Mouse (Mus musculus) B cell, adult 2 months (primary cell): ENCODE results near the gene Pot1b.
A peak's percentile ranks its signal among the peaks of the same experiment; 100 is the strongest.

Source experiments
- DNase-seq, 2 experiments: peaks; one replicate each; pipeline ENCODE4 v3.0.0; 2022

Pot1b gene

GRCm38 (mm10) chr17:55711984-55712811, at the start of gene Pot1b:
Pot1b (minus strand) TSS chr17:55712628.
- peak; percentile 88 to 89 for DNase-seq

GRCm38 (mm10) chr17:55751170-55751569, 38.7 kb upstream of the Pot1b start:
- no peak for DNase-seq

- DNase-seq, result no peak
These were observed 37.4 kb upstream of the Pot1b start, which contains the start of gene Adgre4 for GRCm38 (mm10) chr17:55749786-55750185. Adgre4 (plus strand) TSS chr17:55749984.

- DNase-seq, result no peak
These were observed 24.2 kb upstream of the Pot1b start for GRCm38 (mm10) chr17:55736675-55737074.

GRCm38 (mm10) chr17:55726193-55726592, 13.8 kb upstream of the Pot1b start:
- DNase-seq, result no peak

- no peak for DNase-seq
These were observed 9.8 kb upstream of the Pot1b start for GRCm38 (mm10) chr17:55722250-55722649.

GRCm38 (mm10) chr17:55721270-55721669, 8.8 kb upstream of the Pot1b start:
- no peak for DNase-seq

- no peak for DNase-seq
These were observed 9.6 kb downstream of the Pot1b start for GRCm38 (mm10) chr17:55702865-55703264.

- peak; percentile 85 to 89 for DNase-seq
These were observed 10.1 kb downstream of the Pot1b start for GRCm38 (mm10) chr17:55702161-55702820.

- no peak for DNase-seq
These were observed 13.0 kb downstream of the Pot1b start for GRCm38 (mm10) chr17:55699388-55699787.

- no peak for DNase-seq
These were observed 51.3 kb downstream of the Pot1b start for GRCm38 (mm10) chr17:55661099-55661498.

- DNase-seq, result no peak
These were observed 87.3 kb downstream of the Pot1b start, which contains the start of gene Vmn2r118 for GRCm38 (mm10) chr17:55625092-55625491. Vmn2r118 (minus strand) TSS chr17:55625192.
